Mouse (Mus musculus) MEL (cell line): Measurements from ENCODE around the gene Man2a1.

ENCODE experiments used
- BHLHE40 ChIP-seq: IDR thresholded peaks from 2 replicates; pipeline ENCODE4 v1.6.1; 2012; ENCODE audit warnings: low read depth, mild to moderate bottlenecking, inconsistent platforms, low read length, improper control_type of control experiment, borderline replicate concordance
- CTCF ChIP-seq, 3 experiments: IDR thresholded peaks in 2 of 3; conservative IDR thresholded peaks in 1 of 3; 2 replicates each; pipeline ENCODE4 v1.5.1; 2011 to 2012; ENCODE audit warnings: low read length in 3 of 3, low read depth in 2 of 3, mild to moderate bottlenecking in 2 of 3, improper control_type of control experiment in 1 of 3, inconsistent platforms in 1 of 3, mixed read lengths in 1 of 3, moderate library complexity in 1 of 3; ENCODE audit not compliant: control insufficient read depth in 1 of 3, insufficient read depth in 1 of 3, poor library complexity in 1 of 3, severe bottlenecking in 1 of 3
- NELFE ChIP-seq: IDR thresholded peaks from 2 replicates; pipeline ENCODE4 v1.6.1; 2011; ENCODE audit warnings: low read depth, low read length, improper control_type of control experiment
- SMC3 ChIP-seq: IDR thresholded peaks from 2 replicates; pipeline ENCODE4 v1.6.1; 2011; ENCODE audit warnings: low read depth, low read length, improper control_type of control experiment
- UBTF ChIP-seq: IDR thresholded peaks from 2 replicates; pipeline ENCODE4 v1.6.1; 2012; ENCODE audit warnings: low read depth, mild to moderate bottlenecking, inconsistent platforms, low read length, improper control_type of control experiment, moderate library complexity, borderline replicate concordance; ENCODE audit not compliant: insufficient read depth
- ZNF384 ChIP-seq: IDR thresholded peaks from 2 replicates; pipeline ENCODE4 v1.6.1; 2012; ENCODE audit warnings: low read depth, mild to moderate bottlenecking, inconsistent platforms, low read length, improper control_type of control experiment

DNA sequence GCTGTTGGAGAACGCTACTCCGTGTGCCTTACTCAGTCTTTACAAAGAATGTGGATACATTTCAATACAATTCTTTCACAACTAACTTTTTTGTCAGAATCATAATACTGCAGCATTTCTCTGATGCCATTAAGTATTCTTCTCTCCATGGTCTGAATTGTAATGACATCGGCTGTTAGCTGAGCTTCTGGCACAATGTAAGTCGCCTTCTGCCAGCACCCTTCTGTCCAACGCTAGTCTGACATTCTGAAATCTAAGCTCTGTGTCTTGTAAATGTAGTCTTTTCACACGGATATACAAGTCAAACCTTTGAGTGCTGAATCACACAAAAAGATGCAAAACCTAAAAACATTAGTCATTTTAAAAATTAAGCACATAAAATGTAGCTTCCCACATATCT is 138.6 kb downstream of the Man2a1 start:
- no peak for TF ChIP-seq CTCF (IDR thresholded peaks at IDR 0.05 in 2 of 3, conservative IDR thresholded peaks at IDR 0.05 in 1 of 3; ENCODE audit: control insufficient read depth in 1 of 3, insufficient read depth in 1 of 3, low read depth in 2 of 3, low read length in 3 of 3, poor library complexity in 1 of 3, severe bottlenecking in 1 of 3)
- TF ChIP-seq UBTF, result no peak
- no peak for TF ChIP-seq ZNF384
- no peak for TF ChIP-seq BHLHE40
- no peak for TF ChIP-seq SMC3
- TF ChIP-seq NELFE, result no peak
